Mouse (Mus musculus) telencephalon, adult 2 months (tissue): ENCODE measurements around the gene Acsbg1.
"Not testable (repeated sequence)": the region's sequence is repeated elsewhere in the genome, so short reads cannot be mapped to it uniquely, and the experiment has no call there.

Source experiments
- DNase-seq: peaks from one replicate; pipeline ENCODE4 v3.0.0-alpha.2; 2011; ENCODE audit warnings: low read depth, low spot score

Gene Acsbg1

GRCm38 (mm10) chr9:54661605-54662377, at the start of gene Acsbg1:
TSS of gene Acsbg1 (minus strand) at chr9:54661870.
- DNase-seq: no peak

DNA sequence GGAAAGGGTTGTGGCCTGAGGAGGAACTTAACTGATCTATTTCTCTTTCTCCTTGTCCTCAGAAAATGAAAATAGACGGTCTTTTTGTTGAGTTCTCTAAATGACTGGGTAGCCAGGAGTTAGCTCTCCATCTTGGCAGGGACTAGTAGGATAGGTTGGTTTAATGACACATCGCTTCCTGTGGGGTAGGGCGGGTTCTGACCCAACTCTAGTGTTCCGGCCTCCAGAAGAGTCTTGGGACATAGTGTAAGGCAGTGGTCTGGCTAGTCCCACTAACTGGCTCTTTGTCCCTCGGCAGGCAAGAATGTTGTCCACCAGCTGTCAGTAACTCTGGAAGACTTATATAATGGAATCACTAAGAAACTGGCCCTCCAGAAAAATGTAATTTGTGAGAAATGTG, 46.4 kb upstream of the Acsbg1 start:
- no peak for DNase-seq

GRCm38 (mm10) chr9:54707288-54707999, 45.8 kb upstream of the Acsbg1 start:
- DNase-seq: no peak

DNA sequence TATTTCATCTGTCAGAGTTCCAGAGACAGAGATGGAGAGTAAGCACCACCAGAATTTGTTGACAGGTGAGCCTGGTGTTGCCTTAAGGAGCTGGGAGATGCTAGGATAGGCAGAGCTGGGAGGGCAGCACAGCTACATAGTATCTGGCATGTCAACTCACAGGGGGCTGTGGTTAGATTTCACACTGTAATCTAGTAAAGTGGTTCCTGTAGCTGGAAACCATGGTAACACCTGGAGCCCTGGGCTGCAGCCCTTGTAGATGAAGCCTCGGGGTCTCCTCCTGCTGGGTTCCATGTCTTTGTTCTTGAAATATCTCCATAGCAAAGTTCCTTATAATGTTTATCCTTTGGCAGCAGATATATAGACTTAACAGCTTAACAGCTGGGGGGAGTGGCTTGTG, 43.9 kb upstream of the Acsbg1 start:
- DNase-seq: no peak

GRCm38 (mm10) chr9:54704361-54704760, 42.7 kb upstream of the Acsbg1 start:
- no peak for DNase-seq

DNA sequence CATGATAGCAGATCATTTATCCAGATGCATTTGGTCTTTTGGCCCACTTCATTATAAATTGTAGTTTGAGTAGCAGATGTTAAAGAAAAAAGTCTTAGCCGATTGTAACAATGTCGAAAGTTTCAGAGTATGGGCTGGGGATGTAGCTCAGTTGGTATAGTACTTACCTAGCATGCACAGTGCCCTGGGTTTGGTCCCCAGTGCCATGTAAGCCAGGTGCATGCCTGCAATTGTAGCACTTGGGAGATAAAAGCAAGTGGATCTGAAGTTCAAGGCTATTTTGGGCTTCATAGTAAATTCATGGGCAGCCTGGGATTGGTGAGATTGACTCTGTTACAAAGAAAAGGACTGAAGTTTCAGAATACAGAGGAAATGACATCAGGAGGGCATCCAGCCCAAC, 40.9 kb upstream of the Acsbg1 start:
- no peak for DNase-seq

GRCm38 (mm10) chr9:54700746-54701145, 39.1 kb upstream of the Acsbg1 start:
- DNase-seq: no peak

GRCm38 (mm10) chr9:54700174-54700475, 38.5 kb upstream of the Acsbg1 start:
- no peak for DNase-seq

GRCm38 (mm10) chr9:54699345-54700173, 37.9 kb upstream of the Acsbg1 start:
- no peak for DNase-seq

DNA sequence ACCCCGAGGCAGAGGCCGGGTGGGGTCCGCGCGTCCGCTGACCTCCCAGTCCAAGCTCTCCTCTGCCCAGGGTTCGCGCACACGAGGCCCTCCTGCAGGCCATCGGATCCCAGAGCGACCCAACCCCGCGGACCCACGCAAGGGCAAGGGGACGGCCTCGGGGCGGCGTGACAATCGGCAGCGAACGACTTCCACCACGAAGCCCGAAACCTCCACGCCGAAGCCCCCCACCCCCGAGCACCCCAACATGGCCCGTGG, 37.3 kb upstream of the Acsbg1 start:
- DNase-seq: no peak

GRCm38 (mm10) chr9:54698318-54699086, 36.8 kb upstream of the Acsbg1 start, which contains the start of gene Dnaja4:
TSS of gene Dnaja4 (plus strand) at chr9:54698873.
- no peak for DNase-seq

- not testable (repeated sequence) for DNase-seq
Measured at GRCm38 (mm10) chr9:54691241-54691805, 29.7 kb upstream of the Acsbg1 start.

- not testable (repeated sequence) for DNase-seq
Measured at GRCm38 (mm10) chr9:54690697-54691096, 29.0 kb upstream of the Acsbg1 start.

- DNase-seq: no peak
Measured at GRCm38 (mm10) chr9:54689446-54689845, 27.8 kb upstream of the Acsbg1 start.

- no peak for DNase-seq
Measured at GRCm38 (mm10) chr9:54687246-54688236, 25.9 kb upstream of the Acsbg1 start.

- no peak for DNase-seq
Measured at GRCm38 (mm10) chr9:54683814-54684605, 22.3 kb upstream of the Acsbg1 start.

- DNase-seq: no peak
Measured at GRCm38 (mm10) chr9:54682846-54683245, 21.2 kb upstream of the Acsbg1 start.

DNA sequence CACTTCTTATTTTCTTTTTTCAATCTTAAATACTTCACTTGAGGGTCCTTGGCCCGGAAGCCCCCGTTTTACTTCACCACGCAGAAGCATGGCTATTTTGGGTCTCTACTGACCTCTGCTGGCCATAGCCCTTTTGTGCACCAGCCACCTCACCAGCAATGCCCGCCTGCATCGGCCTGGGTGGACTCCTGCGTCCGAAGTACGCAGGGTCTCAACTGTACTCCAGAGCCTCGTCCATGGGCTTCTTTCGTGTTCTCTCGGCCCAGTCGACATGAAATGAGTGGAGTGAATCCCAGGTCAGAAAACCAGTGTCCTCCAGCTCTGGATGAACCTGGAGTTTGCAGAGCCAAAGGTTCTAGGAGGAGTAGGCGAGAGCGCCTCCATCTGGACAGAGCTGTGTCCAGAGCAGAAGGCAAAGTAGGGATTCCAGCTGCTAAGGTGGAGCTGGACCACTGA, 14.9 kb upstream of the Acsbg1 start:
- DNase-seq: no peak

DNA sequence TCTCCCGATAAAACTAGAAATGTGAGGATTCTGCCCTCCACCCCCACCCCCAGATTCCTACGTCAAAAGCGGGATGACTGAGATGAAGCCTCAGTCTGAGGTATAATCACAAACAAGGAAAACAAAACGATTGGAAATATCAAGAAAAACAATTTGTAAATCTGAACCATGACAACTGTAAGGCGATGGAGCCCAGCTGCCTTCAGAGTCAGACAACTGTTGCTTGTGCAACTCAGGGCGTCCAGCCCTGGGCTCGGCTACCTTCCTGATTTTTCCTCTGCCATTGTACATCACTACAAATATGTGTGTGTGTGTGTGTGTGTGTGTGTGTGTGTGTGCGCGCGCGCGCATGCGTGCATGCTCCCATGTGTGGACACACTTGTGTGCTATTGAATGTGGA, 12.2 kb upstream of the Acsbg1 start:
- no peak for DNase-seq
